Mouse (Mus musculus) cerebellum, adult 2 months (tissue): ENCODE results near the gene Slamf9. TPM values are rescaled to one million over a fixed set of nuclear protein-coding genes. Genes with fewer than 3 reads are reported as not detected.

Experiments used
- DNase-seq, 2 experiments: peaks; one replicate each; pipeline ENCODE4 v3.0.0; 2021
- H3K27ac ChIP-seq: fragments of 200-500 bp; 2 replicates; pipeline ENCODE4 v1.5.1; 2012; ENCODE audit warnings: low read length, control low read depth, inconsistent platforms; ENCODE audit not compliant: insufficient read depth
- H3K27me3 ChIP-seq: fragments of 200-500 bp; 2 replicates; pipeline ENCODE4 v1.6.1; 2012; ENCODE audit warnings: inconsistent platforms, mild to moderate bottlenecking, low read length, moderate library complexity; ENCODE audit not compliant: control insufficient read depth, insufficient read depth
- H3K4me1 ChIP-seq: fragments of 200-500 bp; 2 replicates; pipeline ENCODE4 v1.6.1; 2011; ENCODE audit warnings: low read length; ENCODE audit not compliant: control insufficient read depth, insufficient read depth
- H3K4me3 ChIP-seq: fragments of 200-500 bp; replicated peaks from 2 replicates; pipeline ENCODE3; 2011; ENCODE audit warnings: mild to moderate bottlenecking, low read depth, low read length, control low read depth; ENCODE audit not compliant: insufficient read depth
- CTCF ChIP-seq: fragments of 200-500 bp; IDR thresholded peaks from 2 replicates; pipeline ENCODE4 v1.5.1; 2011; ENCODE audit warnings: low read depth, mild to moderate bottlenecking, control low read depth, low read length, moderate library complexity, borderline replicate concordance; ENCODE audit not compliant: insufficient read depth
- POLR2A ChIP-seq: fragments of 200-500 bp; IDR thresholded peaks from 2 replicates; pipeline ENCODE4 v1.6.1; 2011; ENCODE audit warnings: low read length, control low read depth, borderline replicate concordance; ENCODE audit not compliant: insufficient read depth
- whole genome bisulfite sequencing: fragments of 180-500 bp; shearing (Covaris S2); methylation state at CpG from one replicate; pipeline ENCODE4 v1.1.7; 2018; 5-methylcytosine and 5-hydroxymethylcytosine counted together
- polyA plus RNA-seq: library from polyadenylated mRNA; depleted of rRNA; stranded (reverse); fragments of >200 nt; gene quantifications from 2 replicates; pipeline ENCODE4 v1.2.3, GENCODE M21; 2012

The Slamf9 gene
- polyA plus RNA-seq, 1 experiment, result 0.87 TPM

DNA sequence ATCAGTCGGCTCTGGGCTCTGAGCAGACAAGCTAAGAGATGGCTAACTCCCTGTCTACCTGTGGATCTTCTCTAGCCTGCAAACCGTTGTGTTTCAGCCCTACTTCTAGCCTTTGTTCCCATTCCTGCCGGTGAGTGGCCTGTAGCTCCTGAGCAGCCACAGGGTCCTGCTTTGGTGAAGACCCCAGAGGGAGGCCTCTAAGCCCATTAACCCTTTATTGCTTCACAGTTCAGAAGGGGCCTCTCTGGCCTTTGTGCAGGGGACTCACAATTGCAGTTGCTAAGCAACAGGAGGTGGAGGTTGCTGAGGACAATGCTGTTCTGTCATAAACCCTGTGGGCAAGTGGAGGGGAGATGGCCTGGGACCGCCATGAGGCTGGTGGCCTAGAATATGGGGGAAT lies 11.1 kb downstream of the Slamf9 start:
- H3K4me3 ChIP-seq, result no peak overlapping the region
- no peak for DNase-seq
- no peaks in the 10 kb centered on the region for H3K27me3 ChIP-seq
- TF ChIP-seq CTCF (no peak), POLR2A (no peak)
- no peaks in the 10 kb centered on the region for H3K4me1 ChIP-seq
- 35% methylated on average over 4 of the region's 4 CpGs for WGBS
- H3K27ac ChIP-seq, result no peak overlapping the region

DNA sequence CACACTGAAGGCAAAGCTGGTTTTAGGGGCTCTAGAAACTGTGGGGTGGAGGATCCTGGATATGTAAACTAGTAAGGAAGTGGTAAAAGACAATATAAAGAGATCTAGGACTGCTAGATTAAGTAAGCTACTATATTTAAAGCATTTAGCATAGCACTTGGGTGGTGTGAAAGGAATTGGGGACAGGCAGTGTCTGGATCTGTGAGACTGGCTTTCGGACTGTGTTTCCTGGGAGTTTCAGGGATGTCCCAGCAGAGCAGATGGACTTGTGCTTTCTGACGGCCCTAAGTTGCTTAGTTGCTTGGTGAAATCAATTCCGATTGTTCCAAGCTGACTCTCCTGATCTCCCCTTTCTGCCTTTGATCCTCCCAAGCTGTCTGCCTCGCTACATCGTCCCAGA lies 11.5 kb downstream of the Slamf9 start:
- Histone ChIP-seq H3K4me1 (no peaks in the 10 kb centered on the region), H3K27ac (no peak overlapping the region), H3K4me3 (no peak overlapping the region), H3K27me3 (no peaks in the 10 kb centered on the region)
- TF ChIP-seq POLR2A (no peak), CTCF (no peak)
- DNase-seq, result no peak
- 66% methylated on average over 5 of the region's 5 CpGs for WGBS

DNA sequence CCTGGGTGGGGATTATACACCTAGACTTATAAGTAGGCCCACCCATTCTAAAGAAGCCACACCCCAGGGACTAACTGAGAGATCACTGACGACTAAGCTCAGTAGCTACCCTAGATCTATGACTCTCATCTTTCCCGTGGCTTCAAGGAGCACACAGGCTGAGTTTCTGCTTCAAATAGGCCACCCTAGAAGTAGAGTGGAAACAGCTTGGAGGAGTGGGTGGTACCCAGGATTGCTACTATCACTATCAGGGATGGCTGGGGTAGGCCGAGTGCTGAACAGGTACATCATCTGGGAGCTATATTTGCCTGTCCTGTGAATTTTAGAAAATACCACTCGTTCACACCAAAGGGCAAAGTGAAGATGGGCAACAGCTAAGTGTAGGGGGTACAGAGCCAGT lies 12.7 kb downstream of the Slamf9 start:
- TF ChIP-seq CTCF (no peak), POLR2A (no peak)
- Histone ChIP-seq H3K4me1 (no peaks in the 10 kb centered on the region), H3K4me3 (no peak overlapping the region), H3K27ac (no peak overlapping the region), H3K27me3 (no peaks in the 10 kb centered on the region)
- 85% methylated on average over 4 of the region's 4 CpGs for WGBS
- no peak for DNase-seq

DNA sequence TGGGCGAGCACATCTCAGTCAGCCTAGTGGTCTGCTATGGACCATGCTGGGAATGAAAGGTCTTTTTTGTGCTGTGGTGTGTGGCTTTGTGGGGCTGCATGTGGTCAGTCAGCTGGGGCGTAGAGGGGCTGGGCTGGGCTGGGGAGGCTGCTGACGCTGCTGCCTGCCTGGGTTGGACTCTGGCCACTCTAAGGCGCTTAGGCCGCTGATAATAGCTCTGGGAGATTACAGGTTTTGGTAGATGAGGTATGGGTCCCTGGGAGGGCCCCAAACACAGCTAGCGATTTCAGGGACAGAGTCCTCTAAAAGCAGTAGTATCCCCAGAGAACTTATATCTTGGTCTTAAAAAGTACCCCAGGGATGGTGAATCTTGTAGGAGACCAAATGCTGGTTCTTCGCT lies 13.7 kb downstream of the Slamf9 start:
- Histone ChIP-seq H3K4me3 (no peak overlapping the region), H3K27me3 (no peaks in the 10 kb centered on the region), H3K4me1 (no peaks in the 10 kb centered on the region), H3K27ac (no peak overlapping the region)
- TF ChIP-seq CTCF, result no peak
- no peak for TF ChIP-seq POLR2A
- DNase-seq, result no peak
- WGBS, result 84% methylated on average over 7 of the region's 7 CpGs

DNA sequence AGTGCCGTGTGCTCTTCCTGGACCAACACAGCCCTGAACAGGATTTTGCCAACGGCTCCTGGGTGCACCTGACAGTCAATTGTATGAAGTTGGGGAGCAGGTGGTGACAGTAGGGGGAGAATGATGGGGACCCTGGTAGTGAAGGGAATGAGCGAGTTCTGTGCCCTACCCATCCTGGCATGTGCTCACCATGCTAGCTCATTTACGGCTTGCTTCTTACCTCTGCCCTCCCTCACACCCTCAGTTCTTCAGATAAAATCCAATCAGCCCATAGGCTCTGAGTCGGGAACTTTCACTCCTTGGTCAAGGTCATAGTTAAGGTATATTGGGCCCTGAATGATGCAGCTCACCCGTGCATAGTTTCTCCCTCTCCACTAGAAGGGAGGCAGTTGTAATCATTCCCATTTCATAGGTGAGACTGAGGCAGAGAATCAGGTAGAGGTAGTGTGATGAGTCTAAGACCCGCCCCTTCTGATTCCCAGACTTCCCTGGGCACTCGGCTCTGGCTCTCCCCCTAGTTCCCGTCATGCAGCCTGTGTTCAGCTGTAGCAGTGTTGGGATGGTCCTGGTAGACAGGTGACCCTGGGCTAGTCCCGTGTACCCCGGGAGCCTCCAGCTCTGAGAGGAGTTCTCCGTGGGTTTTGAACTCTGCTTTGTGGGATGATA lies 14.6 kb downstream of the Slamf9 start:
- no peak for DNase-seq
- H3K27me3 ChIP-seq, result no peaks in the 10 kb centered on the region
- H3K27ac ChIP-seq, result no peak overlapping the region
- no peaks in the 10 kb centered on the region for H3K4me1 ChIP-seq
- H3K4me3 ChIP-seq, result peak overlapping the region; percentile 76
- WGBS, result 58% methylated on average over 12 of the region's 12 CpGs
- no peak for TF ChIP-seq POLR2A
- TF ChIP-seq CTCF, result no peak

DNA sequence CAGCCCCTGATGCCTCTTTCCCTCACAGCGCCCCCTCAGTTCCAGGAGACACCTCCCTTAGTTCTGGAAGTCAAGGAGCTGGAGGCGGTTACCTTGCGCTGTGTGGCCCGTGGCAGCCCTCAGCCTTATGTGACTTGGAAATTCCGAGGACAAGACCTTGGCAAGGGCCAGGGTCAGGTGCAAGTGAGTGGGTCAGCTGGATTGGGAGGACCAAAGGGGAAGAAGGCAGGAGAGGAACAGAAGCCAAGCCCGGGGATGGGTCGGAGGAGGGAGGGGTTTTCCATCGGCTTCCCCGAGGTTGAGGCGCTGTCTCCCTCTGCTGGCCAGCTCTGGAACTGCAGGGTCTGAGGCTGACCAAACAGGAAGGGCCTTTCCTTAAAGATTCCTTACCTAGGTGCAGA lies 15.1 kb downstream of the Slamf9 start:
- H3K4me3 ChIP-seq, result peak overlapping the region; percentile 76
- TF ChIP-seq CTCF (peak; percentile 96), POLR2A (no peak)
- no peaks in the 10 kb centered on the region for H3K27me3 ChIP-seq
- H3K27ac ChIP-seq, result no peak overlapping the region
- 5% methylated on average over 10 of the region's 10 CpGs for WGBS
- H3K4me1 ChIP-seq, result no peaks in the 10 kb centered on the region
- DNase-seq, result peak; percentile 75 to 91

DNA sequence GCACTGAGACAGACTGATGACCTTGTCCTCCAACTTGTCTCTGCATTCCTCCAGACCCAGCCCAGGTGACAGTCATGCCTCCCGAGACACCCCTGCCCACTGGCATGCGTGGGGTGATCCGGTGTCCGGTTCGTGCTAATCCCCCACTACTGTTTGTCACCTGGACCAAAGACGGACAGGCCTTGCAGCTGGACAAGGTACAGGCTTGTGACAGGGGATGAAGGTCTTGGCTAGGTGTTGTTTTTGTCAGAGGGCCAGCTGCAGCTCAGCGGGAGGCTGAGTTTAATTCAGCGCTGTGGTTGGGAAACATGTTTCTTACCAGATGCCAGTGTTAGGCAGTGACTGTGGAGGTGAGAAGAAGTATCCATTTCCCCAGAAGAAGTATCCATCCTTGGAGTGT lies 16.9 kb downstream of the Slamf9 start:
- TF ChIP-seq CTCF (no peak), POLR2A (no peak)
- no peak for DNase-seq
- 81% methylated on average over 8 of the region's 8 CpGs for WGBS

DNA sequence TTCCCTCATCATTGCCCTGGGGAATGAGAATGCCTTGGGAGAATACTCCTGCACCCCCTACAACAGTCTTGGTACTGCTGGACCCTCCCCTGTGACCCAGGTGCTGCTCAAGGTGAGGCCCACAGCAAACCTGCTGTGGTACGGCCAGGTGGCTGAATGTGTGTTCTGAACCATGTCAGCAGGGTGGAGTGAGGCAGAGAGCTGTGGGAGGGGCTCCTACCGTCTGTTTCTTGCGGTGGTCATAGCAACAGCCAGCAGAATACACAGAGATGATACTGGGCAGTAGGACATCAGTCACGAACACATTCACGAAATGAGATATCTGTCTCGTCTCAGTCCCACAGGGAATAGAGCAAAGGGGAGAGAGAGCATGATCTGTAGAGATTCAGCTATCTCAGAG lies 18.4 kb downstream of the Slamf9 start:
- WGBS, result 39% methylated on average over 6 of the region's 6 CpGs
- no peaks in the 10 kb centered on the region for H3K27me3 ChIP-seq
- H3K27ac ChIP-seq, result no peak overlapping the region
- TF ChIP-seq CTCF (no peak), POLR2A (no peak)
- DNase-seq, result no peak
- H3K4me3 ChIP-seq, result no peak overlapping the region
- no peaks in the 10 kb centered on the region for H3K4me1 ChIP-seq

More for the DNA sequence above, 16.9 kb downstream of the Slamf9 start:
- Histone ChIP-seq H3K4me3 (no peak overlapping the region), H3K4me1 (no peaks in the 10 kb centered on the region), H3K27me3 (no peaks in the 10 kb centered on the region), H3K27ac (no peak overlapping the region)
